Comparison of ENCODE assay signal across 13 mouse cellular contexts in the genomic region with DNA sequence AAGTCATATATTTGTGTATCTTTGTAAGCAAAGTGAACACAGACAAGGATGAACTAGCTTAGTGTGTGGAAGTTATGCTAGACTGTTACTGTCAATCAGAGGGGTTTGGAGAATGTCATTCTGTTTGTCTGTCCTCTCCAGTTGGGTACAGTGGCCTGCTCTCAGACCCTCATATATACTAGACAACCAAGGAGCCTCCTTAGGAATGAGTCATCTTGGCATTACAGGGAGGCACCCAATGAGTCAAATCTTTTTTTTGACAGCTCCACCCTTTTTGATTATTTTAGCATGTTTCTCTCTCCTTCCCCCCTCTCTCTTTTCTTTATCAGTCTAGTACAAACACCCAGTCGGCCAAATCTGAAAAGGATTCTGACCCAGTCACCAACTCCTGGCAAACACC.
A peak's percentile ranks its signal among the peaks of the same experiment; 100 is the strongest.
DNase-seq lines count a peak whose midpoint lies in the region; ATAC-seq and TF ChIP-seq lines count a peak whose summit lies in the region.
"Had no signal": no experiment of that assay in that cellular context is flagged by ENCODE, and none has a peak within 500 bp of the region (broad histone marks: within the 10 kb centered on the region; RNA-seq: fewer than 3 reads in every experiment).

No protein-coding gene starts in this region.

- WGBS in forebrain, embryonic 12.5 days, result 56% methylated on average over 1 of the region's 1 CpGs
- WGBS in forebrain, embryonic 11.5 days, result 52% methylated on average over 1 of the region's 1 CpGs
- WGBS in forebrain, postnatal 0 days, result 12% methylated on average over 1 of the region's 1 CpGs
- WGBS in midbrain, embryonic 14.5 days, result 24% methylated on average over 1 of the region's 1 CpGs

- H3K9me3 ChIP-seq in forebrain, embryonic 12.5 days, result no peaks in the 10 kb centered on the region
- H3K9me3 ChIP-seq in forebrain, embryonic 11.5 days (ENCODE audit: control insufficient read depth, low read length), result no peaks in the 10 kb centered on the region
- H3K9me3 ChIP-seq in forebrain, postnatal 0 days (ENCODE audit: low read length), result no peaks in the 10 kb centered on the region
- no peaks in the 10 kb centered on the region for H3K9me3 ChIP-seq in midbrain, embryonic 14.5 days (ENCODE audit: control insufficient read depth, low read length)
- H3K9me3 ChIP-seq: embryonic facial prominence, embryonic 12.5 days had no signal

- peak overlapping the region; percentile 99; the same call in 1 of the 2 replicates for H3K27ac ChIP-seq in forebrain, embryonic 12.5 days
- no peak overlapping the region for H3K27ac ChIP-seq in forebrain, embryonic 11.5 days (ENCODE audit: low read depth, low read length)
- peak overlapping the region; percentile 99 for H3K27ac ChIP-seq in forebrain, postnatal 0 days (ENCODE audit: low read depth, low read length)
- peak overlapping the region; percentile 100 for H3K27ac ChIP-seq in midbrain, embryonic 14.5 days (replicated peaks; ENCODE audit: low read depth, low read length)

- H3K4me2 ChIP-seq in forebrain, embryonic 12.5 days, result peak overlapping the region; percentile 53; the same call in 1 of the 2 replicates
- H3K4me2 ChIP-seq in forebrain, embryonic 11.5 days (ENCODE audit: low read depth, low read length, severe bottlenecking), result no peak overlapping the region
- H3K4me2 ChIP-seq in forebrain, postnatal 0 days (ENCODE audit: low read depth), result peak overlapping the region; percentile 85
- H3K4me2 ChIP-seq in midbrain, embryonic 14.5 days (ENCODE audit: low read length), result peak overlapping the region; percentile 81

- H3K9ac ChIP-seq in forebrain, embryonic 12.5 days, result no peak overlapping the region
- H3K9ac ChIP-seq in forebrain, embryonic 11.5 days (ENCODE audit: low read length), result no peak overlapping the region
- H3K9ac ChIP-seq in forebrain, postnatal 0 days, result peak overlapping the region; percentile 98
- peak overlapping the region; percentile 100; the same call in 1 of the 2 replicates for H3K9ac ChIP-seq in midbrain, embryonic 14.5 days (replicated peaks; ENCODE audit: low read length)

- peaks cover 47% of the 10 kb centered on the region for H3K4me1 ChIP-seq in forebrain, embryonic 12.5 days
- peaks cover 13% of the 10 kb centered on the region for H3K4me1 ChIP-seq in forebrain, embryonic 11.5 days (replicated peaks; ENCODE audit: control insufficient read depth, insufficient read depth, low read length)
- peaks cover 21% of the 10 kb centered on the region; the same call in 1 of the 2 replicates for H3K4me1 ChIP-seq in forebrain, postnatal 0 days (ENCODE audit: insufficient read depth)
- H3K4me1 ChIP-seq in midbrain, embryonic 14.5 days (ENCODE audit: control insufficient read depth, insufficient read depth, low read length), result peaks cover 25% of the 10 kb centered on the region

- TF ChIP-seq CTCF in forebrain, postnatal 0 days (IDR thresholded peaks at IDR 0.05; ENCODE audit: low read depth), result no peak

- no peak for DNase-seq in forebrain, embryonic 11.5 days (ENCODE audit: low spot score)
- peak; percentile 53 for DNase-seq in NIH3T3 (ENCODE audit: low read depth)
- DNase-seq in forebrain, postnatal 0 days, result peak; percentile 19
- DNase-seq in midbrain, embryonic 14.5 days, result no peak
- DNase-seq in left cerebral cortex, adult 11 months (ENCODE audit: low spot score), result no peak
- no peak for DNase-seq in left cerebral cortex, postnatal 14 days (ENCODE audit: low spot score in 2 of 2)
- DNase-seq: cerebellum, postnatal 25 days; lung, postnatal 36 days; thymus, postnatal 36 days had no signal

- no peaks in the 10 kb centered on the region for H3K27me3 ChIP-seq in forebrain, embryonic 12.5 days
- H3K27me3 ChIP-seq in forebrain, embryonic 11.5 days (ENCODE audit: control insufficient read depth, insufficient read depth, low read length), result no peaks in the 10 kb centered on the region
- no peaks in the 10 kb centered on the region for H3K27me3 ChIP-seq in forebrain, postnatal 0 days (ENCODE audit: insufficient read depth, low read length)
- no peaks in the 10 kb centered on the region for H3K27me3 ChIP-seq in midbrain, embryonic 14.5 days (ENCODE audit: control insufficient read depth, insufficient read depth, low read length)
- H3K27me3 ChIP-seq: embryonic facial prominence, embryonic 12.5 days; Patski had no signal

- H3K36me3 ChIP-seq in forebrain, embryonic 12.5 days (replicated peaks), result no peaks in the 10 kb centered on the region
- H3K36me3 ChIP-seq in forebrain, embryonic 11.5 days (ENCODE audit: control insufficient read depth, insufficient read depth, low read length), result no peaks in the 10 kb centered on the region
- H3K36me3 ChIP-seq in forebrain, postnatal 0 days (ENCODE audit: insufficient read depth), result no peaks in the 10 kb centered on the region
- H3K36me3 ChIP-seq in midbrain, embryonic 14.5 days (ENCODE audit: control insufficient read depth, insufficient read depth, low read length), result no peaks in the 10 kb centered on the region
- H3K36me3 ChIP-seq: embryonic facial prominence, embryonic 12.5 days had no signal

- ATAC-seq in forebrain, embryonic 12.5 days (ENCODE audit: low FRiP score), result no peak
- no peak for ATAC-seq in forebrain, embryonic 11.5 days (replicated peaks; ENCODE audit: low FRiP score)
- no peak for ATAC-seq in forebrain, postnatal 0 days
- ATAC-seq in midbrain, embryonic 14.5 days (ENCODE audit: low FRiP score, low TSS enrichment), result no peak
- no peak for ATAC-seq in megakaryocyte-erythroid progenitor cell, adult 5-6 weeks (replicated peaks; ENCODE audit: low FRiP score, low TSS enrichment, poor library complexity, severe bottlenecking)
- ATAC-seq: Patski had no signal

- intact Hi-C loops in left cerebral cortex, postnatal 14 days (cut with DNase I), result loop anchor here (2.0 to 5.0 kb wide), 2 partner anchors 103 to 350 kb away; no protein-coding TSS in a partner anchor

- H3K4me3 ChIP-seq in forebrain, embryonic 12.5 days (replicated peaks), result no peak overlapping the region
- H3K4me3 ChIP-seq in forebrain, embryonic 11.5 days (ENCODE audit: low read depth, low read length), result no peak overlapping the region
- peak overlapping the region; percentile 81 for H3K4me3 ChIP-seq in forebrain, postnatal 0 days (ENCODE audit: low read depth, low read length)
- H3K4me3 ChIP-seq in midbrain, embryonic 14.5 days (replicated peaks; ENCODE audit: low read depth, low read length), result peak overlapping the region; percentile 83; the same call in 1 of the 2 replicates

Comparison
In these comparisons a context has a peak if more than half of its experiments do, and no peak if none do; other contexts are left out.
1. H3K4me3 ChIP-seq: peak in forebrain, postnatal 0 days (single experiment) and midbrain, embryonic 14.5 days (single experiment); none in forebrain, embryonic 12.5 days (single experiment) and forebrain, embryonic 11.5 days (single experiment).
2. H3K9ac ChIP-seq: peak in forebrain, postnatal 0 days (single experiment) and midbrain, embryonic 14.5 days (single experiment); none in forebrain, embryonic 12.5 days (single experiment) and forebrain, embryonic 11.5 days (single experiment).
3. DNase-seq: peak in NIH3T3 (single experiment) and forebrain, postnatal 0 days (single experiment); none in forebrain, embryonic 11.5 days (single experiment), midbrain, embryonic 14.5 days (single experiment), left cerebral cortex, adult 11 months (single experiment) and left cerebral cortex, postnatal 14 days (0 of 2).